Mouse (Mus musculus) kidney, postnatal 36 days (tissue): Measurements from ENCODE around the gene Sat1.

Experiments used
- DNase-seq, 2 experiments: peaks; one replicate each; pipeline ENCODE4 v3.0.0; 2021 to 2022; ENCODE audit warnings: mixed read lengths in 2 of 2

Sat1 gene

GRCm38 (mm10) chrX:155166313-155166712 is 49.9 kb downstream of the Sat1 start:
- DNase-seq, result no peak

- no peak for DNase-seq
Observed at GRCm38 (mm10) chrX:155163553-155163952, 52.7 kb downstream of the Sat1 start.
